Mouse (Mus musculus): Measurements from ENCODE around the gene Irx6. TPM values are rescaled to one million over a fixed set of nuclear protein-coding genes. Genes with fewer than 3 reads are reported as not detected.

The Irx6 gene
- polyA plus RNA-seq, 1 experiment: not detected

GRCm38 (mm10) chr8:92718057-92718456, 44.0 kb downstream of the Irx6 start:
- H3K4me3 ChIP-seq (replicated peaks; ENCODE audit: extremely low read depth, low read depth, low read length): no peak overlapping the region
- no peaks in the 10 kb centered on the region for H3K4me1 ChIP-seq (ENCODE audit: control insufficient read depth, insufficient read depth, low read length)
- no peak for DNase-seq
- WGBS: 81% methylated on average over 5 of the region's 5 CpGs
- TF ChIP-seq POLR2A (IDR thresholded peaks at IDR 0.05; ENCODE audit: borderline replicate concordance, extremely low read depth, low read depth, low read length): no peak
- no peak for TF ChIP-seq CTCF (IDR thresholded peaks at IDR 0.05; ENCODE audit: insufficient read depth, low read length)

GRCm38 (mm10) chr8:92721266-92721935, 47.3 kb downstream of the Irx6 start:
- DNase-seq: peak; percentile 22
- peak; percentile 66 for TF ChIP-seq CTCF (IDR thresholded peaks at IDR 0.05; ENCODE audit: insufficient read depth, low read length)
- no peak for TF ChIP-seq POLR2A (IDR thresholded peaks at IDR 0.05; ENCODE audit: borderline replicate concordance, extremely low read depth, low read depth, low read length)
- H3K4me3 ChIP-seq (replicated peaks; ENCODE audit: extremely low read depth, low read depth, low read length): no peak overlapping the region
- 27% methylated on average over 12 of the region's 12 CpGs for WGBS
- H3K4me1 ChIP-seq (ENCODE audit: control insufficient read depth, insufficient read depth, low read length): no peaks in the 10 kb centered on the region

- TF ChIP-seq POLR2A (IDR thresholded peaks at IDR 0.05; ENCODE audit: borderline replicate concordance, extremely low read depth, low read depth, low read length) (no peak), CTCF (IDR thresholded peaks at IDR 0.05; ENCODE audit: insufficient read depth, low read length) (no peak)
- Histone ChIP-seq H3K4me1 (ENCODE audit: control insufficient read depth, insufficient read depth, low read length) (no peaks in the 10 kb centered on the region), H3K4me3 (replicated peaks; ENCODE audit: extremely low read depth, low read depth, low read length) (no peak overlapping the region)
- DNase-seq: no peak
- 70% methylated on average over 8 of the region's 8 CpGs for WGBS
These were observed 47.8 kb downstream of the Irx6 start for GRCm38 (mm10) chr8:92721936-92722321.

DNA sequence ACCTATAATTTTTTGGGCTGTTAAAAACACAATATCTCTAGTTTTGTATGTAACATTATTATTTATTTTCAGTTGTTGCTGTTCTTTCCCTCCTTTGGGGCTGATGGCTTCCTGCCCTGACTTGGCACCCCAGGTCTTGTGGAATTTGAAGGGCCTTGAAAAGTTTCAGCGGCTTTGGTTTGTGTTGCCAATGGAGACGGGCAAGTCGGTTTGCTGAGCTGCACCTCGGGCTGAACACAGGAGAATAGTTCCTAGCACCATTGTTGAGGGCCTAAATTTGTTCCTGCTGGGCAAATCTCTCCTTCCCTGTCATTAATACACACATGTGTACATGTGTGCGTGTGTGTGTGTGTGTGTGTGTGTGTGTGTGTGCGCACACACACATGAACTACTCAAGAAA, 49.2 kb downstream of the Irx6 start:
- no peaks in the 10 kb centered on the region for H3K4me1 ChIP-seq (ENCODE audit: control insufficient read depth, insufficient read depth, low read length)
- DNase-seq: no peak
- 58% methylated on average over 6 of the region's 6 CpGs for WGBS
- H3K4me3 ChIP-seq (replicated peaks; ENCODE audit: extremely low read depth, low read depth, low read length): no peak overlapping the region
- TF ChIP-seq POLR2A (IDR thresholded peaks at IDR 0.05; ENCODE audit: borderline replicate concordance, extremely low read depth, low read depth, low read length) (no peak), CTCF (IDR thresholded peaks at IDR 0.05; ENCODE audit: insufficient read depth, low read length) (no peak)

GRCm38 (mm10) chr8:92723947-92724346, 49.9 kb downstream of the Irx6 start:
- 45% methylated on average over 7 of the region's 7 CpGs for WGBS
- TF ChIP-seq CTCF (IDR thresholded peaks at IDR 0.05; ENCODE audit: insufficient read depth, low read length): no peak
- TF ChIP-seq POLR2A (IDR thresholded peaks at IDR 0.05; ENCODE audit: borderline replicate concordance, extremely low read depth, low read depth, low read length): no peak
- no peak overlapping the region for H3K4me3 ChIP-seq (replicated peaks; ENCODE audit: extremely low read depth, low read depth, low read length)
- no peaks in the 10 kb centered on the region for H3K4me1 ChIP-seq (ENCODE audit: control insufficient read depth, insufficient read depth, low read length)
- no peak for DNase-seq

- Histone ChIP-seq H3K4me1 (ENCODE audit: control insufficient read depth, insufficient read depth, low read length) (no peaks in the 10 kb centered on the region), H3K4me3 (replicated peaks; ENCODE audit: extremely low read depth, low read depth, low read length) (no peak overlapping the region)
- TF ChIP-seq CTCF (IDR thresholded peaks at IDR 0.05; ENCODE audit: insufficient read depth, low read length) (no peak), POLR2A (IDR thresholded peaks at IDR 0.05; ENCODE audit: borderline replicate concordance, extremely low read depth, low read depth, low read length) (no peak)
- DNase-seq: no peak
- WGBS: 59% methylated on average over 8 of the region's 8 CpGs
These were observed 50.3 kb downstream of the Irx6 start for GRCm38 (mm10) chr8:92724359-92724758.

Other genes starting within 250 kb of the Irx6 start
- 114 and 115 TPM in 2 replicates for gene Mmp2, start 153.0 kb downstream of the Irx6 start, polyA plus RNA-seq (2012; rRNA removed)
- gene Lpcat2, start 181.1 kb downstream of the Irx6 start, polyA plus RNA-seq (2012; rRNA removed): 3.1 and 5.0 TPM in 2 replicates
- 9.6 TPM in 1 of 2 replicates, not detected in the other for gene Capns2, start 227.1 kb downstream of the Irx6 start, polyA plus RNA-seq (2012; rRNA removed)

Data from lung, adult 2 months (tissue).